Mouse (Mus musculus): Measurements from ENCODE around the gene Crebrf.

Gene Crebrf

DNA sequence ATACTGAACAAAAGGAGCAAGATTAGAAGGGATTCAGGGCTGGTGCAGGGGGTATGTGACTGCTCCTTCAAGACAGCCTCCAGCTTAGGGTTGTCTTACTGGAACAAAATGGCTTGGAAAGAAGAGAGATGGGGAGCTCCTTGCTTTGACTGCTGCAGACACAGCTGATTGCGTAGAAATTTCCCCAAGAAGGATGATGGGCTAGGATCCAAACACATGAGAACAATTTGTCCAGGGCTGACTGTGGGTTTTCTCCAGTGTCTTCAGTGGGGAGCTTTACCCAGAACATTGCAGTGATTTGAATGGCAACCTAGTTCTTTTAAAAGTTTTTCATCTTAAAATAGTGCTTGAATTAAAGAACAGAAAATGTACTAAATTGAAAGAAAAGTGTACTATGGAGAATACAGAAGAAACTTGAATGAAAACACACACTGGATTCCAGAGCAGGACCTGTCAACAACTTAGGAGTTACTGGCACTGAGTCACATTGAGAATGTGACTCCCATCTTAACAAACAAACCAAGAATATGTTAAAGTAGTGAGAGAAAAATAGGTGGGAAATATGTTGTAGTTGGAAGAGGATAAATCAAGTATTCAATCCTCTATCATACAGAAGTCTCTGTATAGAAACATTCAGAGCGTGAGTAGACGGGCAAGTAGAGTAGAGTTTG lies 63.1 kb downstream of the Crebrf start:
- no peak for DNase-seq (ENCODE audit: low spot score)

DNA sequence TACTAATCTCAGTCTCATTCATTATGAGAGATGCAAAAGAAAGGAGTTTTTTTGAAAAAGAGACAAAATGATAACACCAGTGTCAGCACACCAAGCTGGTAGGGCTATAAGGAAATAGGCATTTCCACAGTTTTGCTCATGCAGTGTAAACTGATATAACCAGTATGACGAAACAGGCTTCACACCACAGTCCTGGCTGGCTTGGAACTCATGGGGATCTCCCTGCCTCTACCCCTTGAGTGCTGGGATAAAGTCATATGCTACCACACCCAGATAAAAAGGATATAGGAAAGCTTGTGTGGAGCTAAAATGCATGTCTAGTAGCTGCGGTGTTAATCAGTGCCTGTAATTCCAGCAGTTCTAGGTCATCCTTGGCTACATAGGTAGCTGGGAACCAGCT lies 64.0 kb downstream of the Crebrf start:
- DNase-seq (ENCODE audit: low spot score), result no peak

DNA sequence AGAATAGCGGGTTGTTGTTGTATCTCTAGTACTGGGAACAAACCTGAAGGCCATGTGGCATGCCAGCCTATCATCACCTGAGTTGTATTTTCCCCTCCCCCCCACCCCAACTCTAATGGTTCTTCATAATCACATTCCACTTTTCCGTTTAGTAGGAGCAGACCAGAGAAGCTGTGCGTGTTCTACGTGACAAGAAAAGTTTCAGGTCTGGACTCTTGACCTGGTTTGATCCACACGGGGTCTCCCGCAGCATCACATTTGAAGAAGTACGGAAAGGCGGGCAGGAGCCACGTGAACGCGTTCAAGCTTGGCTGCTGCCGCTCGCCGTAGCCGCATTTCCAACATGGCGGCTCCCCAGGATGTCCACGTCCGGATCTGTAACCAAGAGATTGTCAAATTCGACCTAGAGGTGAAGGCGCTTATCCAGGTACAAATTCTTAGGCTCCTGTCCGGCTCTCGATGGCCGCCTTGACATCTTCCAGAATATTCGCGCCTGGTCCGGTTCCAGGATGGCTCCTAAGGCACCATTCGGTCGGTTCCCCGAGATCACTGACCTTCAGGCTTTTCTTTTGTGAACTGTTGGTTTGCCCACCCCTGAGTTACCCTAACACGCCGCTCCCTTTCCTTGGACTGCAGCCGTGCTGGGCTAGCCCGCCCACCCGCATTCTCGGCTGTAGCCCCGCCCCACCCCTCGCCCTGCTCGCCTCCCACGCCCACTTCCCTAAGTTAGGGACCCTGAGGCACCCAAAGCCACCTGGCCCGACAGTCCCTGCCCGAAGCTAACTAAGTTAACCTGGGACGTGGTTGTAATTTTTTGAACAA lies 65.5 kb downstream of the Crebrf start, which contains the start of gene Bnip1:
Gene Bnip1, plus strand, starts transcription at position 317 of the 822 bp plus-strand sequence.
- DNase-seq (ENCODE audit: low spot score), result peak; percentile 82

GRCm38 (mm10) chr17:26781610-26782043 lies 66.2 kb downstream of the Crebrf start:
- DNase-seq (ENCODE audit: low spot score), result no peak

GRCm38 (mm10) chr17:26784525-26784924 lies 69.1 kb downstream of the Crebrf start:
- no peak for DNase-seq (ENCODE audit: low spot score)

GRCm38 (mm10) chr17:26786586-26786985 lies 71.1 kb downstream of the Crebrf start:
- no peak for DNase-seq (ENCODE audit: low spot score)

GRCm38 (mm10) chr17:26788986-26789385 lies 73.5 kb downstream of the Crebrf start:
- no peak for DNase-seq (ENCODE audit: low spot score)

DNA sequence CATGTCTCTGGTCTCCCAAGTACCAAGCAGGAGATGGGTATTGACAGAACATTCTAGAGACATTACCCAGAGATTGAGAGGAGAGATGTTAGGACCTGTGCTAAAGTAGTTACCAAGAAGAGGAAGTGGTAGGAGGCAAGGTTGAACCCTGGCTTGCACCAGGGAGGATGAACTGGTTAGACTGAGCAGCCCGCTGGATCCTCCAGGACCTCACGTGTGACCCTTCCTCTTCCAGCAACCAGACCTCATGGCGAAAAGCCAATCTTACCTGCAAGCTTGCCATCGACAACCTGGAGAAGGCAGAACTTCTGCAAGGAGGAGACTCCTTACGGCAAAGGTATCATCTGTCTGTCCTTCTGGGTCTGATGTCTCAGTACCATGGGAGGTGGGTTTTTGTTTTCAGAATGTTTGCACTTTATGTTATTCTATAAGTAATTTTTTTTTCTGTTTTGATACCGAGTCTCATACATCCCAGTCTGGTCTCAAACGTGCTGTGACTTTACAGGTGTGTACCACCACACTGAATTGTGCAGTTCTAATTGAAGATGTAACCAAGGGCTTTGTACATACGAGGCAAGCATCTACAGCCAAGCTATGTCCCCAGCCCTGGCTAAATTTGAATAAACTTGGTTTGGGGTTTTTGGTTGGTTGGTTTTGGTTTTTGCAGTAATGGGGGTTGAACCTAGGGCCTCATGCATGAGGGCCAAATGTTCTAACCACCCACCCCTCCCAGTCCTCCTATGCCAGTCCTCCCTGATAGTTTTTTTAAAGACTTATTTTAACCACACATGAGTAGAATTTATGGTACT lies 74.2 kb downstream of the Crebrf start:
- no peak for DNase-seq (ENCODE audit: low spot score)

DNA sequence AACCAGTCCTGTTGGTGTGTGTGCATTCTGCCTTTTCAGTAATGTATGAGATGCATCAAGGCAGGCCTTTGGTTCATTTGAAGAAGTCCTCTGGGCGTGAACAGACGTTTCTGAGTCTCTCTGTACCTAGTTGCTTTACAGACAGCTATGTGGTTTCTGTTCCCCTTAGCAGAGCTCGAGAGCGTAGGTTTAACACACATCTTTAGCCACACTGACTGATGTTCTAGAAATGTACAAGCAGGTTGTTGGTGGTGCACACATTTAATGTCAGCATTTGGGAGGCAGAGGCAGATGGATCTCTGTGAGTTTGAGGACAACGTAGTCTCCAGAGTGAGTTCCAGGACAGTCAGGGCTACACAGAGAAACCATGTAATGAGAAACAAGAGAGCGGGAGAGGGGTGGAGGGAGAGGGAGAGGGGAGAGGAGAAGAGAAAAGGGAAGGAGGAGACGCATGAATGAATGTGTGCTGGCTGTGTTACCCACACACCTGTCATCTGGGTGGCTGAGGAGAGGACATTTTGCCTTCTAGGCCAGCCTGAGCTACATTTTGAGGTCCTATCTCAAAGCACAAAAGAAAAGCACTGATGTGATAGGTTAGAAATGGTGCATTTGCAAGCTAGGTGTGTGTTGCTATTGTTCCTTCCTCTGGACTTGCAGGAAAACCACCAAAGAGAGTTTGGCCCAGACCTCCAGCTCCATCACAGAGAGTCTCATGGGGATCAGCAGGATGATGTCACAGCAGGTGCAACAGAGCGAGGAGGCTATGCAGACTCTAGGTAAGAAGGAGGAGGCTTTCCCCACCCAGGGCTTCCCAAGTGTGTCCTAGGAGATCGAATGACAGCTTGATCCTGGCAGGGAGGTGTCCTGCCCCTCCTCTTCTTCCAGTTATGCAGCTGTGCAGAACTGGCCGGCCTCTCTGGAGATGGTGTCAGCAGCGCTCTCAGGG lies 75.1 kb downstream of the Crebrf start:
- peak; percentile 35 for DNase-seq (ENCODE audit: low spot score)

- DNase-seq (ENCODE audit: low spot score), result no peak
These were observed 76.1 kb downstream of the Crebrf start for GRCm38 (mm10) chr17:26791580-26791979.

DNA sequence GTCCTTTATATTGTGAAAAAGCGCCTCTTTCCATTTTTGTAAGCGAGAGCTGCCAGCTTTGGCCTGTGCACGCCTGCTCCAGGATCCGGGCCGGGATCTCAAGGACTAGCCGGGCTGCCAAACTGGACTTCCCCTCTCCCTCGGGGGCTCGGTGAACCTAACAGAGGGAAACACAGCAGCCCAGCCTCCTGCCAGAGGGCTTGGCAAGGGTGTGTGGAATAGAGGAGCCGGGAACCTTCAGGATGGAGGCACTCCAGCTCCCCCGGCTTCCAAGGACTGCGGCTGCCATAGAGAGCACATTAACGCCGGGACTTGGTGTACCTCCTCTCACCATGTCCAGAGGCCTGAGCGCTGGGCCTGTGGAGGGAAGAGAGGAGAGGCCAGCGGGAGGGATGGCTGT lies 76.6 kb downstream of the Crebrf start:
- no peak for DNase-seq (ENCODE audit: low spot score)

- DNase-seq (ENCODE audit: low spot score), result no peak
These were observed 77.8 kb downstream of the Crebrf start for GRCm38 (mm10) chr17:26793068-26793765.

GRCm38 (mm10) chr17:26794744-26795143 lies 79.3 kb downstream of the Crebrf start:
- peak; percentile 73 for DNase-seq (ENCODE audit: low spot score)

DNA sequence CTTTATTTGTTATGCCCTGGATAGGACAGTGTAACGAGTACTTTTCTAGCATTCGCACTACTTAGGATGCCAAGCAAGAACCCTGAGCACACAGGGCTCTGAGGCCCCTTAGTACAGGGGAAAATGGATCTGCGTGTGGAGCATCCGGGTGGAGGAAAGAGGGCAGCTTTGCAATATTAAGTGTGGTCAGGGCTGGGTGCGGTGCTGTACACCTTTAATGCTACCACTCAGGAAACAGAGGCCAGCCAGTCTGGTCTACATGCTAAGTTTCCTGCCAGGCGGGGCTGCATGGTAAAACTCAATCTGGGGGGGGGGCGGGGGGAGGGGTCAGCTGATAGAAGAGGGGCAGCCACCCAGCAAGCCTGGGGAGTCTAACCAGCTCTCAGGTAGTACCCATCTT lies 79.9 kb downstream of the Crebrf start:
- no peak for DNase-seq (ENCODE audit: low spot score)

DNA sequence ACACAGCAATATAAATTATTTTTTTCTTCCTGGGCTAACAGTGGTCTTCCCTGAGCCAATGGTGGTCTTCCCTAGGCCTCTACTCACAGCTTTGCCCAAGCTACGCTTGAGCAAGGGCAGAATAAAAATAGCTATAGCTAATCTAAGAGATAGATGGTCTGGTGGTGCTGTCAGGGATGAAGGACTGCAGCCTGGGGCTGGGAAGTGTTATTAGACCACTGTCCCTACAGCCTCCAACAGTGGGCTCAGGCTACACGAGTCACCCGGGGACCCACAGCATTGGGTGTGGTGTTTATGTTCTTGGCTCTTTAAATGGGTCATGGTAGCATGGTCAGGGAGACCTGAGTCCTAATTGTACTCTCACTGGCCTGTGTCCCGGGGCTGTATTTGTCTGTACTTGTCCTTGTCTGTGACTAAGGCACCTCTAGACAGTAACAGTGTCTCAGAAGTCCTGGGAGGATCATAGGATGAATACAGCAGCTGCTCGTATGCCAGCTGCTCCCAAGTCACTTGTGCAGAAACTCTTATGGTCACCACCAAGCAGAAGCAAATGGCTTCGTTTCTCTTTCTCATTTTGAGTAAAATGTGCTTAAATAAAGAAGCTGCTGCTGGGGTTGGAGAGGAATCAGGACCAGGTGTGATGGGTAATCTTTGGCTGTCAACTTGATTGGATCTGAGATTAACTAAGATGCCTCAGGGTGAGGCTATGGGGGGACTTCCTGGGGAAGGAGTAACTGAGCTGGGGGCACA lies 82.1 kb downstream of the Crebrf start:
- no peak for DNase-seq (ENCODE audit: low spot score)

DNA sequence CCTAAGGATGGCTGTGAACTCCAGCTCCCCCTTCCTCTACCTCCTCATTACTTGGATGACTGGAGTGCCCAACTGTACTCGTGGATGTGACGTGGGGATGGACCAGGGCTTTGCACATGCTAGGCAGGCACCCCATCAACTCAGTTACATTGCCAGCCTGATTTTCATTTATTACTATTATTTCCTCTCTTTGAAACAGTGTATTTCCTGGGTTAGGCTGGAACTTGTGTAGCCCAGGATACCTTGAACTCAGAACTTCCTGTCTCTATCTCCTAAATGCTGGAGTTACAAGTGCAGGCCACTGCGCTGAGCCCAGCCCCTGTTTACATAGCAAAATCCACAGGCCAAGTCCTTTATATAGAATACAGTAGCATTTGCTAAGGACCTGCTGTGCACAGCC lies 87.4 kb downstream of the Crebrf start:
- no peak for DNase-seq (ENCODE audit: low spot score)

DNA sequence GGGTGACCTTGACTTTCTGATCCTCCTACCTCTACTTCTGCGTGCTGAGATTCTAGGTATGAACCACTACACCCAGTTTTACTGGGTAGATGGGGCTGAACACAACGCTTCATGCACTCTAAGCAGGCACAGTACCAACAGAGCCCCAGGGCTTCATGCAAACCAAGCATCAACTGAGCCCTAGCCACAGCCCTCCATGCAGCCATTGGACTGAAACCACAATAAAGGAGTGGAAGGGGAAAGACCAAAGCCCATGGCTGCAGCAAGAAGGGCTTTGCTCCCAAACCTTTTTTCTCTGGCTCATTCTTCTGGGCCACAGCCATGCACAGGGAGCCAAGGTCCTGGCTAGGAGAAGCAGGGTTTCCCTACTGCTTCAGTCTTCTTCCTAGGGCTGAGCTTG lies 97.2 kb downstream of the Crebrf start:
- DNase-seq (ENCODE audit: low spot score), result no peak

DNA sequence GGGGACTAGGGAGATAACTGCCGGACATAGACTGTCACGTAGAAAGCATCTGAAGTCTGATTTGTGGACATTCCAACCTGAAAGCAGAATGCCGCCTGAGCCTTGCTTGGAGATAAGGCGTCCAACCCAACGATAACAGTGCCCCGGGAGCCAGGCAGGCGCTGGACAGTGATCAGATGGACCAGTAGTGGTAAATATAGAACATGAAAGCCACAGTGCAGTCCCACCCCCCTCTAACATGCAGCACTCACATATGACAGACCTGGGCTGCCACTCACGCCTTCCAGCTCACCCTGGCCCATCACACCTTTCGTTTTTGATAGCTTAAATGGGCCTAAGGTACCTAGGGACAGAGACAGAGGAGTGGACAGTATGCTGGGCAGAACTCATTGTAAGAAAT lies 98.0 kb downstream of the Crebrf start:
- no peak for DNase-seq (ENCODE audit: low spot score)

DNA sequence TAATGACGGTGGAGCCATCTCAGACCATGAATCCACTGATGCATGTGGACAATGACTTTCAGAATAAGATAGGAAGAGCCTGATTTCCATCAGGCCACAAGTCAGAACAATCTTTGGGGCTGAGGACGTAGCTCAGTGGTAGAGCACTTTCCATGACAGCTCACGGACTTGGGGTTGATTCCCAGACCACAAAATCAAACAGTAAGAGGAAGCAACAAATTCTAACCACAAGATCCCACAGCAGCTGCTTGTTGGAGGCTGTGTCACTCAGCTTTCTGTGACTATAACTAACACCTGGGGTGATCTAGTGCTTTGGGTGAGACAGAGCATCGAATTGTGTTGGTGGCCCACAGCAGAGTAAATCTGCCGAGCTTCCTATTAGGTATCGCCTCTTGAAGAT lies 101.4 kb downstream of the Crebrf start:
- no peak for DNase-seq (ENCODE audit: low spot score)

- DNase-seq (ENCODE audit: low spot score), result no peak
These were observed 102.3 kb downstream of the Crebrf start for GRCm38 (mm10) chr17:26817776-26818175.

Measured in MN1 (cell line).